Mouse (Mus musculus) ES-E14 (cell line): Measurements from ENCODE around the gene Mrpl48. TPM values are rescaled to one million over a fixed set of nuclear protein-coding genes. Genes with fewer than 3 reads are reported as not detected.
A peak's percentile ranks its signal among the peaks of the same experiment; 100 is the strongest.

Experiments
- DNase-seq: peaks from one replicate; pipeline ENCODE4 v3.0.0-alpha.2; 2013; ENCODE audit warnings: low read depth, low spot score
- H3K27ac ChIP-seq: 2 replicates; pipeline ENCODE4 v1.5.1; 2012; ENCODE audit warnings: low read depth, mild to moderate bottlenecking, low read length, moderate library complexity, mixed read lengths; ENCODE audit not compliant: poor library complexity, insufficient read depth, severe bottlenecking
- H3K36me3 ChIP-seq: 2 replicates; pipeline ENCODE4 v1.6.1; 2012; ENCODE audit warnings: mild to moderate bottlenecking, low read length, moderate library complexity, mixed read lengths; ENCODE audit not compliant: control insufficient read depth, poor library complexity, insufficient read depth, severe bottlenecking
- H3K4me1 ChIP-seq, 2 experiments: fragments of 150-350 bp in 1 of 2; sonication (generic) in 1 of 2; 2 replicates each; pipeline ENCODE4 v1.6.1; 2012; ENCODE audit warnings: low read length in 2 of 2, mild to moderate bottlenecking in 1 of 2, mixed read lengths in 1 of 2; ENCODE audit not compliant: control insufficient read depth in 2 of 2, insufficient read depth in 2 of 2, poor library complexity in 1 of 2
- H3K4me3 ChIP-seq, 2 experiments: fragments of 150-350 bp in 1 of 2; sonication (generic) in 1 of 2; 2 replicates each; pipeline ENCODE4 v1.5.1; 2012; ENCODE audit warnings: low read length in 2 of 2, low read depth in 1 of 2, mild to moderate bottlenecking in 1 of 2, mixed read lengths in 1 of 2; ENCODE audit not compliant: insufficient read depth in 1 of 2, poor library complexity in 1 of 2, severe bottlenecking in 1 of 2
- H3K9ac ChIP-seq: 2 replicates; pipeline ENCODE4 v1.6.1; 2012; ENCODE audit warnings: low read depth, mild to moderate bottlenecking, low read length, mixed read lengths; ENCODE audit not compliant: poor library complexity, insufficient read depth, severe bottlenecking
- H3K9me3 ChIP-seq: fragments of 150-350 bp; sonication (generic); 2 replicates; pipeline ENCODE4 v1.6.1; 2012; ENCODE audit warnings: low read depth, mild to moderate bottlenecking, low read length; ENCODE audit not compliant: control insufficient read depth, insufficient read depth
- CHD2 ChIP-seq: IDR thresholded peaks from 2 replicates; pipeline ENCODE4 v1.6.1; 2014; ENCODE audit warnings: mild to moderate bottlenecking, low read depth, low read length, inconsistent platforms
- HCFC1 ChIP-seq: IDR thresholded peaks from 2 replicates; pipeline ENCODE4 v1.6.1; 2012; ENCODE audit warnings: low read length, inconsistent platforms, borderline replicate concordance; ENCODE audit not compliant: insufficient read depth
- MAFK ChIP-seq: IDR thresholded peaks from 2 replicates; pipeline ENCODE4 v1.6.1; 2014; ENCODE audit warnings: mild to moderate bottlenecking, low read depth, low read length, inconsistent platforms; ENCODE audit not compliant: insufficient read depth
- ZC3H11A ChIP-seq: IDR thresholded peaks from 2 replicates; pipeline ENCODE4 v1.6.1; 2012; ENCODE audit warnings: low read depth, mild to moderate bottlenecking, inconsistent platforms, low read length, borderline replicate concordance
- ZNF384 ChIP-seq: IDR thresholded peaks from 2 replicates; pipeline ENCODE4 v1.6.1; 2012; ENCODE audit warnings: low read depth, low read length, inconsistent platforms
- in situ Hi-C, 2 experiments: fragments of 600-800 bp; cut with MboI; formaldehyde crosslinking; loops; one replicate each; pipeline ENCODE4 v1.15.1; 2025; ENCODE audit warnings: low sequenced_read_pairs in 2 of 2, inconsistent platforms in 1 of 2; ENCODE audit not compliant: unreplicated experiment in 2 of 2
- total RNA-seq: library from RNA; depleted of rRNA; stranded (reverse); fragments of 300-350 nt; gene quantifications from 2 replicates; pipeline ENCODE4 v1.2.3, GENCODE M21; 2012

The Mrpl48 gene
- total RNA-seq, 1 experiment = 30.9 TPM

DNA sequence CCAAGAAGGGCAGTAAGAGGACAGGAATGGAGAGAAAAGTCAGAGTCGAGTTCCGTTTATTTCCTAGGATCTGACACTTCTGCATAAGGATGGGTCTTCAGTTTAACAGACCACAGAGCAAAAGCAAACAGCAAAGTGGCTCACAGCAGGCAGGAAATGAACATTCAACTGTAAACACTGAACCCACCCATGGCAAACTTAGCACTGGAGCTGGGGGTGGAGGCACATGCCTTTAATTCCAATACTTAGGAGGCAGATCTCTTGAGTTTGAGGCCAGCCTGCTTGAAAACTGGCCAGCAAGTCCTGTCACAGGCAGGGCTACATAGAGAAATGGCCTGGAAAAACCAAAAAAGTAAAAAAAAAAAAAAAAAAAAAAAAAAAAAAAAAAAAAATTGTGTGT lies 74.6 kb downstream of the Mrpl48 start:
- H3K27ac ChIP-seq = peak overlapping the region; percentile 50; the same call in 1 of the 2 replicates
- in situ Hi-C loops = no loop called here
- no peaks in the 10 kb centered on the region for H3K9me3 ChIP-seq
- H3K36me3 ChIP-seq = no peaks in the 10 kb centered on the region
- peaks cover 2% of the 10 kb centered on the region in 2 experiments; a peak in 2 of 4 replicates for H3K4me1 ChIP-seq
- no peak overlapping the region; the same call in 1 of the 2 replicates for H3K9ac ChIP-seq
- peak; percentile 8 for DNase-seq
- 0 out of 4 replicates have a peak overlapping the region, but pooled peaks of 1 of the 2 experiments have one; percentile 3 for H3K4me3 ChIP-seq
- TF ChIP-seq ZNF384 (peak; percentile 81), ZC3H11A (no peak), CHD2 (no peak), HCFC1 (no peak)

DNA sequence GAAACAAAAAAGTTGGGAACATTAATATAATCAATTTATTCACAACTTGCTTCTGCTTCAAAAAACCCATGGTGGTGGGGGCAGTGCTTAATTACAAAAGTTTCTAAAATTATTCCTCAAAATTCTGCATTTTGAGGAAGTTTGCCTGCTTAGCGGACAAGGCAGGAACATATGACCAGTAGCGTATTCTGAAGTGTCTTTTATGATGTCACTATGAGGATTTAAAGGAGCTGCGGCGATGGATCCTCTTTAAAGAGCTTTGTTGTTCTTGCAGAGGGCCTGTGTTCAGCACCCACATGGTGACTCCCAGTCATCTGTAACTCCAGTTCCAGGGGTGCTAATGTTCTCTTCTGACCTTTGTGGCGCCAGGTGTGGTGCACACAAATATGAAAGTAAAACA lies 77.3 kb downstream of the Mrpl48 start:
- H3K4me1 ChIP-seq = peaks cover 0 to 2% of the 10 kb centered on the region in 2 experiments; a peak in 1 of 4 replicates
- no peak overlapping the region for H3K27ac ChIP-seq
- H3K4me3 ChIP-seq = no peak overlapping the region
- in situ Hi-C loops = no loop called here
- H3K36me3 ChIP-seq = no peaks in the 10 kb centered on the region
- no peaks in the 10 kb centered on the region for H3K9me3 ChIP-seq
- TF ChIP-seq ZNF384 (no peak), ZC3H11A (no peak), CHD2 (no peak), HCFC1 (no peak), MAFK (no peak)
- H3K9ac ChIP-seq = no peak overlapping the region
- DNase-seq = no peak

DNA sequence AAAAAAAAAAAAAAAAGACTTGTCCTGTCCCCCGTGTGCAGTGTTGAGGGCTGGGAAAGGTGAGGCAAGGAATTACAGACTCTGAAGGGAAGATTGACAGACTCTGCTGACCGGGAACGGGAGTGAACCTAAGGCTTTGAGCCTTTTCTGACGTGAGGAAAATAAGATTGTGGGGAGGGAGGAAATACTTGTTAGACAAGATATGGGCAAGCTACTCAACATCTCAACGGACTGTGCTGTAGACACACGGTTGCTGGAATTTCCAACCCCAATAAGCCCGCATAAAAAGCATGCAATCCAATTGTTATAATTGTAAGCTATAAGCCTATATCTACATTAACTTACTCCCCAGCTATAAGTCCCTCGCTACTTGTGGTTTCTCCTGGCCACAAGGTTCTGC lies 83.4 kb downstream of the Mrpl48 start:
- Histone ChIP-seq H3K4me1 (no peaks in the 10 kb centered on the region), H3K27ac (no peak overlapping the region), H3K9me3 (no peaks in the 10 kb centered on the region), H3K4me3 (no peak overlapping the region), H3K36me3 (no peaks in the 10 kb centered on the region), H3K9ac (no peak overlapping the region)
- in situ Hi-C loops = no loop called here
- no peak for DNase-seq
- no peak for TF ChIP-seq ZC3H11A
- no peak for TF ChIP-seq ZNF384
- no peak for TF ChIP-seq CHD2

DNA sequence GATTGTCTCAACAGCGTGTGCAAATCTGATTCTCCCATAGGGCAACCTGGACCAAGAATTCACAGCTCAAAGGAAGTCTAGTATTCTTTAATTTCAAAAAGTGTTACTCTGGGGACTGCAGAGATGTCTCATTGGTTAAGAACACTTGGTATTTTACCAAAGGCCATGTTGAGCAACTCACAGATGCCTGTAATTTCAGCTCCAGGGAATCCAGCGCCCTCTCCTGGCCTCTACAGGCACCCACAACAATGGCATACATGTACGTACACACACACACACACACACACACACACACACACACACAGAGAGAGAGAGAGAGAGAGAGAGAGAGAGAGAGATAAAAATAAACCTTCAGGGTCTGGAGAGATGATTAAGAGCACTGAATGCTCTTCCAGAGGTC lies 85.9 kb downstream of the Mrpl48 start:
- H3K36me3 ChIP-seq = no peaks in the 10 kb centered on the region
- H3K9me3 ChIP-seq = no peaks in the 10 kb centered on the region
- H3K4me3 ChIP-seq = no peak overlapping the region
- in situ Hi-C loops = no loop called here
- no peak overlapping the region for H3K27ac ChIP-seq
- no peak overlapping the region for H3K9ac ChIP-seq
- TF ChIP-seq HCFC1 = no peak
- TF ChIP-seq MAFK = no peak
- TF ChIP-seq CHD2 = no peak
- no peak for TF ChIP-seq ZNF384
- no peak for TF ChIP-seq ZC3H11A
- no peak for DNase-seq
- H3K4me1 ChIP-seq = no peaks in the 10 kb centered on the region

DNA sequence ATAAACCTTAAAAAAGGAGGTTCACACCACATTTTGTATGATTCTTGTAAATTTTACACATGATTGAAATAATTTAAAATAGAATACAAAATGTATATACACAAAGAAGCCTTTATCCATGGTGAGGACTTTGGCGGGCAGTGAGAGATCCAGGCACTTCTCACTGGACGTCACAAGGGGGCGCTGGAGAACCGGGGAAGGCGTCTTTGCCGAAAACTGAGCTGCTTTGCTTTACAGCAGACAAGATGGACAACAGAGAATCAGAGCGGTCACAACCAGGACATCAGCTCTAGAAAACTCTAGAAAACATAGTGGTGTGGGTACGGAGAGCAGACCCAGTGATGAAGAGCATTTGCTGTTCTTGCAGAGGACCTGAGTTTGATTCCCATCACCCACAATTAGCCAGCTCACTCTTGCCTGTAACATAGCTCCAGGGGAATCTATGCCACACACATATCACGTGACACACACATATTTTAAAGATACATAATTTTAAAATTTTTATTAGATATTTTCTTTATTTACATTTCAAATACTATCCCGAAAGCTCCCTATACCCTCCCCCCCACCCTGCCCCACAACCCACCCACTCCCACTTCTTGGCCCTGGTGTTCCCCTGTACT lies 87.3 kb downstream of the Mrpl48 start:
- in situ Hi-C loops = no loop called here
- H3K36me3 ChIP-seq = no peaks in the 10 kb centered on the region
- no peak overlapping the region for H3K27ac ChIP-seq

More for the DNA sequence above, 87.3 kb downstream of the Mrpl48 start:
- Histone ChIP-seq H3K4me3 (0 out of 4 replicates have a peak overlapping the region, but pooled peaks of 1 of the 2 experiments have one; percentile 11), H3K9ac (no peak overlapping the region), H3K4me1 (no peaks in the 10 kb centered on the region), H3K9me3 (no peaks in the 10 kb centered on the region)
- TF ChIP-seq ZNF384 (no peak), ZC3H11A (peak; percentile 62; the same call in 1 of the 2 replicates)
- DNase-seq = no peak
